Mouse (Mus musculus): ENCODE data around the gene Usp7. TPM values are rescaled to one million over a fixed set of nuclear protein-coding genes. Genes with fewer than 3 reads are reported as not detected.

Usp7 gene
- 28.9 and 32.8 TPM in 2 replicates for polyA plus RNA-seq (2016; fragmentation: Nextera tagmentation; extraction: Ambion mirVana)

DNA sequence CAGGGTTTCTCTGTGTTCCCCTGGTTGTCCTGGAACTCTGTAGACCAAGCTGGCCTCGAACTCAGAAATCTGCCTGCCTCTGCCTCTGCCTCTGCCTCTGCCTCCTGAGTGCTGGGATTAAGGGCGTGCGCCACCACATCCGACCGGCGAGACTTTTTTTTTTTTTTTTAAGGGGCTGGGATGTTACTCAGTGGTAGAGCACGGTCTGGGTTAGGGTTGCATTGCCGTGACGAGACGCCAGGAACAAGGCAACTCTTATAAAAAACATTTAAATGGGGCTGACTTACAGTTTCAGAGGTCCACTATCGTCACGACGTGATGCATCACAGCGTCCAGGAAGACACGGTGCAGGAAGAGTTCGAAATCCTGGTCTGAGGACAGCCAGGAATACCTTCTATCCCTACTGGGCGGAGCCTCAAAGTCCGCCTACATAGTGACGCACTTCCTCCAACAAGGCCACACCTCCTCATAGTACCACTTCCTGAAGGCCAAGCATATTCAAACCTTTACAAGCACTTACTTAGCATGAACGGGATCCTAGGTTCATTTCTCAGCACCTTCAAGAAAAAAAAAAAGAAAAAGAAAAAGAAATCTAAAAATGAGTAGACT lies at the start of gene Usp7:
Gene Usp7 (minus strand): TSS at position 360 of the 609 bp plus-strand sequence.
- Histone ChIP-seq H3K4me3 (no peak within 1 kb of the TSS), H3K36me3 (no peaks in the 10 kb centered on the region), H3K27me3 (ENCODE audit: low read depth, poor library complexity, severe bottlenecking) (no peaks in the 10 kb centered on the region), H3K4me1 (peaks cover 17% of the 10 kb centered on the region), H3K9me3 (replicated peaks) (no peaks in the 10 kb centered on the region), H3K27ac (no peak within 1 kb of the TSS)
- DNase-seq (ENCODE audit: low spot score), result no peak
- 92% methylated on average over 20 of the region's 20 CpGs for WGBS

DNA sequence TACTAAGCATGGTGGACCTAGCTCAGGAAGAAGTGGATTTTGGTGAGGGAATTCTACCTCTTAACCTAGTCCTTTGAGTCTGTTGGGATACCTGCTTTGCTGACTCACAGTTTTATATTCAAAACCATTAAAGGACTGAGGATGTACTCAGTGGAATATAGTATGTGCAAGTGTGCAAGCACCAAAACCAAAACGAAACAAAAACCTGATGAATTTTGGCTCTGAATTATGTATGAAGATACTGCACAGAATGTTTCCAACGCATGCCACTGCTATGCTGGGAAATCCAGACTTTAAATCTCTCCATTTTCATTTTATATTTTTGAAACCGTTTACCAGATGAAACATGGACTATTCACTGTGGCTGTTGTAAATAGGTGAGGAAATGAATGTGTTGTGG lies 48.4 kb upstream of the Usp7 start:
- WGBS, result 92% methylated on average over 3 of the region's 3 CpGs
- Histone ChIP-seq H3K27me3 (ENCODE audit: low read depth, poor library complexity, severe bottlenecking) (no peaks in the 10 kb centered on the region), H3K4me3 (no peak overlapping the region), H3K36me3 (peaks cover 97% of the 10 kb centered on the region), H3K9me3 (replicated peaks) (no peaks in the 10 kb centered on the region), H3K4me1 (no peaks in the 10 kb centered on the region), H3K27ac (no peak overlapping the region)
- no peak for DNase-seq (ENCODE audit: low spot score)

DNA sequence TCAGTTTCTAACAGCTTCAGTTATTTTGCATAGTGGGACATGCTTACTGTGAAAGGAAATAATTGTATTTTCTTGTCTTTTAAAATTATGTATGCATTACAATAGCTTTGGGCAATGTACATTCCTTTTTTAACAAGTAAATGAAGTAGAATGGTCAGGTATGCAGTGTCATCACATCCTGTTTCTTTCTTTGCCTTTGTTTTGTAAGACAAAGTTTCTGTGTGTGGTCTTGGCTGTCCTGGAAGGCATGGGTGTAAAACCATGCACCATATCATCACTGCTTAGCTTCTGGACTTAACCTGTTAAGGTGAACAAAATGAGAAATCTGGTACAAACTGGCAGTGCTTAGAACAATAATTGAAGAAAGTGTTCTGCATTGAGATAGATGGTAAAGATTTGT lies 46.8 kb upstream of the Usp7 start:
- Histone ChIP-seq H3K27ac (no peak overlapping the region), H3K9me3 (replicated peaks) (no peaks in the 10 kb centered on the region), H3K4me1 (no peaks in the 10 kb centered on the region), H3K36me3 (peaks cover 97% of the 10 kb centered on the region), H3K27me3 (ENCODE audit: low read depth, poor library complexity, severe bottlenecking) (no peaks in the 10 kb centered on the region), H3K4me3 (no peak overlapping the region)
- no peak for DNase-seq (ENCODE audit: low spot score)

DNA sequence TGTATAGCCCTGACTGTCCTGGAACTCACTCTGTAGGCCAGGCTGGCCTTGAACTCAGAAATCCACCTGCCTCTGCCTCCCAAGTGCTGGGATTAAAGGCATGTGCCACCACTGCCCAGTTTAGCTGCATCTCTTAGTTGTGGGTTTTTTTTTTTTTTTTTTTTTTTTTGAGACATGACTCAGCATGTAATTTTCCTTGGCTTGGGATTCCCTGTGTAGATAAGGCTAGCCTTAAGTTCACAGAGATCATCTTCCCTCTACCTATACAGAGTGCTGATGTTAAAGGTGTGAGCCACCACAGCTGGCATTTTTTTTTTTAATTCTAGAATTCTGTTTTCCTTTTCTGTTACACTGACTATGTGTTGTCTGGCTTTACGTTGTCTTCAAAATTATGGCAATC lies 45.5 kb upstream of the Usp7 start:
- H3K36me3 ChIP-seq, result peaks cover 97% of the 10 kb centered on the region
- 97% methylated on average over 1 of the region's 1 CpGs for WGBS
- no peak for DNase-seq (ENCODE audit: low spot score)

DNA sequence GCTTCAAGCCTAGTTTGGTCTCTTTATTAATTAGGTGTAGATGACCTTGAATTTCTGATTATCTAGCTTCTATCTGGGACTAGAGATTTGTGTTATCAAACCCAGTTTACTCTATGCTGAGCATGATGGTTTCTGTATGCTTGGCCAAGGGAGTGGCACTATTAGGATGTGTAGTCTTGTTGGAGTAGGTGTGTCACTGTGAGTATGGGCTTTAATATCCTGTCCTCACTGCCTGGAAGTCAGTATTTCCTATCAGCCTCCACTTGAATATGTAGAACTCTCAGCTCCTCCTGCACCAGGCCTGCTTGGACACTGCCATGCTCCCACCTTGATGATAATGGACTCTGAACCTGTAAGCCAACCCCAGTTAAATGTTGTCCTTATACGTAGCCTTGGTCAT lies 44.8 kb upstream of the Usp7 start:
- 98% methylated on average over 1 of the region's 1 CpGs for WGBS
- DNase-seq (ENCODE audit: low spot score), result no peak
- peaks cover 1% of the 10 kb centered on the region; the same call in 1 of the 2 replicates for H3K4me1 ChIP-seq
- H3K27ac ChIP-seq, result no peak overlapping the region
- no peak overlapping the region for H3K4me3 ChIP-seq
- no peaks in the 10 kb centered on the region for H3K9me3 ChIP-seq (replicated peaks)
- H3K27me3 ChIP-seq (ENCODE audit: low read depth, poor library complexity, severe bottlenecking), result no peaks in the 10 kb centered on the region
- peaks cover 95% of the 10 kb centered on the region for H3K36me3 ChIP-seq

More for the DNA sequence above, 45.5 kb upstream of the Usp7 start:
- no peaks in the 10 kb centered on the region for H3K9me3 ChIP-seq (replicated peaks)
- H3K4me3 ChIP-seq, result no peak overlapping the region
- no peak overlapping the region for H3K27ac ChIP-seq
- H3K27me3 ChIP-seq (ENCODE audit: low read depth, poor library complexity, severe bottlenecking), result no peaks in the 10 kb centered on the region
- no peaks in the 10 kb centered on the region for H3K4me1 ChIP-seq

DNA sequence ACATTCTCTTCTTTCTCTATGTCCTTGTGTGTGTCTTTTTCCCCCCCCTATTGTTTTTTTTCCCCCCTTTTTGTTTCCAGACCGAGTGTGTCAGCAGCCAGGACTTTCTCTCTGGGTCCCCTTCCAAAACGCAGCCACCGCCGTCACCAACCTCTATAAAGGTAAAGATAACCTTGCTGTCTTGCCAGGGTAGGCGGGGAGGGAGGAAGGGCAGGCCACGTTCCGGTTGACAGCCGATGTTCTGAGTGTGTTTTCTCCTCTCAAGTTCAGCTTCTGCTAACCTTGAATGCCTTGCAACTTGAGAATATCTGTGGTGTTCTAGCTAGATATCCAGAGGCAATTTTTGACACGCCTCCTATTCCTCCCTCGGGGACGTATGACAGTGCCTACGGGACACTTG lies 39.1 kb upstream of the Usp7 start:
- Histone ChIP-seq H3K4me3 (peak overlapping the region; percentile 83), H3K9me3 (replicated peaks) (no peaks in the 10 kb centered on the region), H3K36me3 (peaks cover 45% of the 10 kb centered on the region), H3K27me3 (ENCODE audit: low read depth, poor library complexity, severe bottlenecking) (no peaks in the 10 kb centered on the region), H3K27ac (peak overlapping the region; percentile 94), H3K4me1 (peaks cover 10% of the 10 kb centered on the region)
- DNase-seq (ENCODE audit: low spot score), result peak; percentile 34
- 16% methylated on average over 12 of the region's 12 CpGs for WGBS

DNA sequence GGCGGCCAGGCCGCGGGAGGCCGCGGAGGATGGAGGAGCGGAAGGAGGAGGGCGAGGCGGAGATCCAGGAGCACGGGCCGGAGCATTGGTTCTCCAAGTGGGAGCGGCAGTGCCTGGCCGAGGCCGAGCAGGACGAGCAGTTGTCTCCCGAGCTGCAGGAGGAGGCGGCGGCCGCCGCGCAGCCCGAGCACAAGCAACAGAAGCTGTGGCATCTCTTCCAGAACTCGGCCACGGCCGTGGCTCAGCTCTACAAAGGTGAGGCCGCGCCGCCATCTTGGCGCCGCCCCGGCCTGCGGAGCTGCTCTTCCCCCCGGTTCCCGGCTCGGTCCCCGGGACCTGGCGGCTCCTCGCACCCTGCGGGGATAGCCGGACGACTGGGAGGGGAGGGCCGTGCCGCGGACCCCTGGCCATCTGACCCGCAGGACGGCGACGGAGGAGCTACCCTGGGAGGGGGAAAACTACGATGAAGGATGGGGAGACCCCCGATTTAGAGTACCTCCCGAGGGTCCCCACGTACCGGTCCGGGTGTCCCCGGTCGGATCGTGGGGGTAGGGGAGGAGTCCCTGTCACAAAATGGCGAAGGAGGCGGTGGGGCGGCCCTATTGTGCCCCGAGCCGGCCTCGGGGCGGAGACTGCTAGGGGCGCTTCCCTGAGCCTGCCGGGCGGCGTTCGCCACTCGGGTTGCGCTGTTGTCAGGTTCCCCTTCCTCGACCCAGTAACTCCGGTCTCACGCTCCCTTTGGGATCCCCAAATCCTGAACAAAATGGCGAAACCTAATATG lies 38.5 kb upstream of the Usp7 start:
- H3K4me1 ChIP-seq, result peaks cover 10% of the 10 kb centered on the region
- H3K27ac ChIP-seq, result peak overlapping the region; percentile 94
- H3K27me3 ChIP-seq (ENCODE audit: low read depth, poor library complexity, severe bottlenecking), result no peaks in the 10 kb centered on the region
- peak overlapping the region; percentile 83 for H3K4me3 ChIP-seq
- peak; percentile 75 for DNase-seq (ENCODE audit: low spot score)
- H3K9me3 ChIP-seq (replicated peaks), result no peaks in the 10 kb centered on the region
- peaks cover 39% of the 10 kb centered on the region for H3K36me3 ChIP-seq
- WGBS, result under 1% methylated on average over 73 of the region's 74 CpGs

DNA sequence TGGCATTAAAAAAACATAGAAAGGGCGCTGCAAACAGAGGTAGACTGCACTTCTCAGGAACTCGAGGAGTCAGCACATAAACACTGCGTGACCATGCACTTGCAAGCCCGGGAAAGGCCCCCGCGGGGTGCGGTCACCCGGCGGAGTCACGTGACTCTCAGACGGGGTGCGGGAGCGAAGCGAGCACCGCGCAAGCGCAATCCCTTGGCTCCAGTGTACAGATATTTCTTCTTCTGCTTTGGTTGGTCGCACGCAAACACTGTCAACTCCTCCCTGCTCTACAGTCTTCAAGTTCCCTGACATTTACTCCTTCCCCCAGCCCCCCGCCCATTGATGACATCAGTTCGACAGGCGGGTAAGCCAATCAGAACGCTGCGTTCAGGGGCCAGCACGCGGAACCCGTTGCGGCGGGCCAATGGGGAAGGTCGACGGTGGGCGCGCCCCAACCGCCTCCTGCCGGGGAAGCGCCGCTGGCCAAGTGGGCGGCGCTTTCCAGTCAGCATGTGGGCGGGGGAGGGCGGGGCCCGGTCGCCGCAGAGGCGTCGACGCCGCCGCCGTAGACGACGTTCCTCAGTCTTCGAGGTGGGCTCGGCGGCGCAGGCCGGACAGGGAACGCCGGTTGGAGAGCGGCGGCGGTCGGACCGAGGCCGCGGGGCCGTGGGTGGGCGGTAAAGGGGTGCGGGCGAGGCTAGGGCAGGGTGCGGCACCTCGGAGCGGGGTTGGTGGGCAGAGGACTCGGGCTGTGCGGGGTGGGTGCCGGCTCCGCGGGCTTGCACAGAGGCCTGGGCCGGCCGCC lies 37.7 kb upstream of the Usp7 start, which contains the start of gene 1810013L24Rik:
Gene 1810013L24Rik (plus strand): TSS at position 537 of the 796 bp plus-strand sequence.
- H3K9me3 ChIP-seq (replicated peaks), result no peaks in the 10 kb centered on the region
- H3K36me3 ChIP-seq, result peaks cover 31% of the 10 kb centered on the region
- peak within 1 kb of the TSS; percentile 83 for H3K4me3 ChIP-seq
- peaks cover 10% of the 10 kb centered on the region for H3K4me1 ChIP-seq
- H3K27me3 ChIP-seq (ENCODE audit: low read depth, poor library complexity, severe bottlenecking), result no peaks in the 10 kb centered on the region
- DNase-seq (ENCODE audit: low spot score), result peak; percentile 97
- H3K27ac ChIP-seq, result peak within 1 kb of the TSS; percentile 94
- WGBS, result under 1% methylated on average over 79 of the region's 80 CpGs

DNA sequence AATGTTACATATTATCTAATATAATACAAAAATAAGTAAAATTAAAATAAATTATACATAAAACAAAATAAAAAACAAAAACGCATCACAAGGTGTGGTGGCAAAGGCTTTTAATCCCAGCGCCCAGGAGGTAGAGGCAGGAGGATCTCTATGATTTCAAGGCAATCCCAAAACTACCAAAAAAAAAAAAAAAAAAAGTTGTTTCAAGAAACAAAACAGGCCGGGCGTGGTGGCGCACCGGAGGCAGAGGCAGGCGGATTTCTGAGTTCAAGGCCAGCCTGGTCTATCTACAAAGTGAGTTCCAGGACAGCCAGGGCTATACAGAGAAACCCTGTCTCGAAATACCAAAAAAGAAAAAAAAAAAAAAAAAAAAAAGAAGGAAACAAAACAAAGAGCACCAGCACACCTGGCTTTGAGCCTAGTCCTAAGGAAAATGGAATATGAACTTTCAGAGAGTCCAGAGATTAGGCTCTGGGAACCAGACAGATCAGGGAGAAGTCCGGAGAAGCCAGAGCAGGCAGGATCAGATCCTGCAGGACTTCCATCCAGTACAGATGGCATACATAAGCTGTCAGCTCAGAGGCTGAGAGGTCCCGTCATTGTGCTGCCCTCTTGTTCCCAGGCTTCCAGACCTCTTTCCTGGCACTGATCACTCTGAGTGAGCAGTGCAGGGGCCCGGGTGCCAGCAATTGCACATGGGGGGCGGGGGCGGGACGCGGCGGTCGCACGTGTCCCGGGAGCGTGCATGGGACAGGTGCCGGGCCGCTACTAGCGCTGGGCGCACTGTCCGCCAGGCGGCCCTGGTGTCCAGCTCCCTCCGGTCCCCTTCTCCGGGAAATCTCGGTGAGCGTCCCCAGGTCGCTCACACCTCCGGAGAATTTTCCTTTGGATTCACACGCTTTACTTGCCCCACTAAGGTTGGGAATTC lies 36.8 kb upstream of the Usp7 start:
- Histone ChIP-seq H3K36me3 (peaks cover 22% of the 10 kb centered on the region), H3K27me3 (ENCODE audit: low read depth, poor library complexity, severe bottlenecking) (no peaks in the 10 kb centered on the region), H3K27ac (peak overlapping the region; percentile 83), H3K4me3 (peak overlapping the region; percentile 83), H3K9me3 (replicated peaks) (no peaks in the 10 kb centered on the region), H3K4me1 (peaks cover 10% of the 10 kb centered on the region)
- peak; percentile 70 for DNase-seq (ENCODE audit: low spot score)
- 13% methylated on average over 33 of the region's 33 CpGs for WGBS

DNA sequence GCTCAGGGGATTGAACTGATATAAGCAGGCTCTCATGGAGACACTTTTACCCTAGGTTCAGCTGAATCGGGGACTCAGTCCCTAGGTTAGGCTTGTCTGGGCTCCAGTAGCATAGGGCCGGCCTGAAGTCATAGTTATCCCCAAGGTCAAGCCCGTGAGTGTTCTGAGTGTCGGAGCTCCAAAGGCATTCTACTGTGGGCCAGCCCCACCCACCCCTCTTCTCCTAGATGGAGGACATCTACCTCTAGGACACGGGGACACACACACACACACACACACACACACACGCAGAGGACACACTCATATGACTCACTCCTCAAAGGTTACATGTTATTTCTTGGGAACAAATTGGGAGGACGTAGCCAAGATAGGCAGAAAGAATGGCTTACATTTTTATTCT lies 35.3 kb upstream of the Usp7 start:
- H3K4me1 ChIP-seq, result peaks cover 10% of the 10 kb centered on the region
- no peak overlapping the region for H3K27ac ChIP-seq
- 88% methylated on average over 7 of the region's 7 CpGs for WGBS
- no peak overlapping the region for H3K4me3 ChIP-seq
- no peak for DNase-seq (ENCODE audit: low spot score)
- no peaks in the 10 kb centered on the region for H3K9me3 ChIP-seq (replicated peaks)
- H3K36me3 ChIP-seq, result peaks cover 7% of the 10 kb centered on the region
- H3K27me3 ChIP-seq (ENCODE audit: low read depth, poor library complexity, severe bottlenecking), result no peaks in the 10 kb centered on the region

DNA sequence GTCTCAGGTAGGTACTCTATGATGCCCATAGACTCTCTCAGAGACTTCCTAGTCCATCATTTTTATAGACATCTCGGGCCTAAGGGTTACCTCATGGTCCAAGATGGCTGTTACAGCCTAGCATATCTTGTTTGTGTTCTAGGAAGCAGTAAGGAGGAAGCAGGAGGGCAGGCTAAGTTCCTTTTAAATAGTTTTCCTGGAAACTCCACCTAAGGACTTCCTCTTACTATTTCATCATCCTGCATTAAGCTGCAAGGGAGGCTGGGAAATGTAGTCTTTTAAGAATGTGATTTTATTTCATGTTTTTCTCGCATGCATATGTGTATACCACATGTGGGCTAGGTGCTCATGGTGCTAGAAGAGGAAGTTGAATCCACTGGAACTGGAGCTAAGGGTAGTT lies 31.6 kb upstream of the Usp7 start:
- WGBS, result 84% methylated on average over 2 of the region's 2 CpGs

DNA sequence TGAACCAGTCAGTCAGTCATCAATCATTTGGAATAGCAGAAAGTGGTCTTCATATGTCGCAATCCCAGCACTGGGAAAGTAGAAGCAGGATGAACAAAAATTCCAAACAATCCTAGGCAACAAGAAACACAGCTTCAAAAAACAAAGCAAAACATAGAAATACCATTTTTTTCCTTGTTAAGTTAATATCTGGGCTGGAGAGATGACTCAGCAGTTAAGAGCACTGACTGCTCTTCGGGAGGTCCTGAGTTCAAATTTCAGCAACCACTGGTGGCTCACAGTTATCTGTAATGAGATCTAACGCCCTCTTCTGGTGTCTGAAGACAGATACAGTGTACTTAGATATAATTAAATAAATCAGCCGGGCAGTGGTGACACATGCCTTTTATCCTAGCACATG lies 30.5 kb upstream of the Usp7 start:
- H3K4me3 ChIP-seq, result no peak overlapping the region
- no peaks in the 10 kb centered on the region for H3K36me3 ChIP-seq
- no peaks in the 10 kb centered on the region for H3K27me3 ChIP-seq (ENCODE audit: low read depth, poor library complexity, severe bottlenecking)
- H3K27ac ChIP-seq, result no peak overlapping the region
- no peak for DNase-seq (ENCODE audit: low spot score)
- 84% methylated on average over 4 of the region's 4 CpGs for WGBS
- H3K9me3 ChIP-seq (replicated peaks), result no peaks in the 10 kb centered on the region
- no peaks in the 10 kb centered on the region for H3K4me1 ChIP-seq

More for the DNA sequence above, 31.6 kb upstream of the Usp7 start:
- Histone ChIP-seq H3K27me3 (ENCODE audit: low read depth, poor library complexity, severe bottlenecking) (no peaks in the 10 kb centered on the region), H3K9me3 (replicated peaks) (no peaks in the 10 kb centered on the region), H3K4me3 (no peak overlapping the region), H3K4me1 (no peaks in the 10 kb centered on the region), H3K27ac (no peak overlapping the region), H3K36me3 (no peaks in the 10 kb centered on the region)
- no peak for DNase-seq (ENCODE audit: low spot score)

Data from limb, embryonic 10.5 days (tissue).